Mouse (Mus musculus): ENCODE results near the gene Gaa.
"Not testable (repeated sequence)": the region's sequence is repeated elsewhere in the genome, so short reads cannot be mapped to it uniquely, and the experiment has no call there.

Gene Gaa

DNA sequence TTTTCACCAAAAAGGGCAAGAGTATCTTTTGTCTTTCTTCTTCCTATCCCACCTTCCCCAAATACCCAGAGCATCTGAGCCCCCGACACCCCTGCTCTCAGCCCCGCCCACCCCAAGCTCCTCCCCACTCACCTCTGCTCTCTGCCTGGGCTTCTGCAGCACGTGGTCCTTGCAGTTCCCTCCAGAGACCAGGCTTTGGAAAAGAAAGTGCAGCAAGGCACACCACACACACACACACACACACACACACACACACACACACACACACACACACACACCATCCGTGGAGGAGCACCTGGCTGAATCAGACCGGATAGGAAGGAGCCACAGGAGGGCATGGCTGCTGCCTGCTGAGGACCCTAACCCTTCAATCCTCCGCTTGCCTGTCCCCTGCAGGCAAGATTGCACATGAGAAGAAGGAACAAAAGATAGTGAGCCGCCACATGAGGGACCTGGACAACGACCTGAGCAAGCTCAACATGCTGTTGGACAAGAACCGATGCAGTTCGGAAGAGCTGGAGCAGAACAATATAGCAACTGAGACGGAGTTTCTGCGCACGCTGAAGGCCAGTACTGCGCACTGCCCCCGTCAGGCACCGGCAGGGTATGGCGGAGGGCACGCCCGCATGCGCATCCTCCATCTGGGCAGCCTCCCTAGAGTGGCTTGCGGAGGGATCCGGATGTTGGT lies 14.7 kb upstream of the Gaa start:
- no peak for DNase-seq (ENCODE audit: extremely low spot score, low read depth, low spot score)

DNA sequence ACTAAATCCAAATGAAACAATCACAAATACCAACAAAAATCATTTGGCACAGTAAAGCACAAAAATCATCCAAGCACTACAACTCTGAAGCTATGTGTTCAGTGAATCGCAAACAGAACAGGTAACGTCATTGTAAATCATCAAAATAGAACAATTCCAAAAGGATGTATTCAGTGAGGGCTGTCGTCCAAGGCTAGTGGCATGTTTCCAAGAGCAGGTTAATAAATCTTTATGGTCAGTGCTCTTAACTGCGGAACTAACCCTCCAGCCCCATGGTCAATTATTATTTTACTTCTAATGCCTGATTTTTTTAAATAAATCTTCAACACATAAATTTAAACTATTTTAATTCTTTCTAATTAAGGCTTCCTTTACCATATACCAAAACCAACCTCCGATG lies 11.1 kb upstream of the Gaa start:
- DNase-seq (ENCODE audit: extremely low spot score, low read depth, low spot score) = not testable (repeated sequence)

GRCm38 (mm10) chr11:119258216-119258571 lies 9.5 kb upstream of the Gaa start:
- no peak for DNase-seq (ENCODE audit: extremely low spot score, low read depth, low spot score)

DNA sequence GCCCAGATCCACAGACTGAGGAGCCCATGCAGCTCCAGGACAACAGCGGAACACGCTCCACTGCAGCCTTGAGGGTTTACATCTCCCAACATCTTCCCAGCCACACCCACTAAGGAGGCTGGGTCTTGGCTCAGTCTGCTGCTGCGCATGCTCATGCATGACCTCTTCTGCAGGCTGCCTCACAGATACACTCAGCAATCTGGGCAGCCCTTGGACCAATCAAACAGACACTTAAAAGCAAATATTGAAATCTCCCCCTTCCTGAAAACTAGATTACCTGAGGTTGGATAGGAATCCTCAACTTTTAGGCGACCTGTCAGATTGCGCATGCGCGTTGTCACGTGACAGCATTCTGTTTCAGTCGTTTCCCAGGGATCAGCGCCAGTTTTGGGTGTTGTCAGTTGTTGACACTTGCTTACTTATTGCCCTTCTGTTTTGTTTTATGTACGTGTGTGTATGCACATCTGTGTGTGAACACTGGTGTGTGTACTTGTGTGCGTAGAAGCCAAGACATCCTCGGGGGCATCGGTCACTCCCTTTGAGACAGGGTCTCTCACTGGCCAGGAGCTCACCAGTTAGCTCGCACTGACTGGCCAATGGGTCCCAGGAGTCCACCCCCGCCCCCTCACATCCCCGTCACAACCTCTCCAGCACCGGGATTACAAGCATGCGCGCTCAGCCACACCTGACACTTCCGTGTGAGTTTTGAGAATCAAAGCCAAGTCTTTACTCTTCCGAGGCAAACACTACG lies 8.9 kb upstream of the Gaa start:
- DNase-seq (ENCODE audit: extremely low spot score, low read depth, low spot score) = no peak

- no peak for DNase-seq (ENCODE audit: extremely low spot score, low read depth, low spot score)
These were observed 7.7 kb upstream of the Gaa start for GRCm38 (mm10) chr11:119259977-119260376.

GRCm38 (mm10) chr11:119264413-119264812 lies 3.3 kb upstream of the Gaa start:
- no peak for DNase-seq (ENCODE audit: extremely low spot score, low read depth, low spot score)

GRCm38 (mm10) chr11:119265811-119266210 lies 1.9 kb upstream of the Gaa start:
- no peak for DNase-seq (ENCODE audit: extremely low spot score, low read depth, low spot score)

- DNase-seq (ENCODE audit: extremely low spot score, low read depth, low spot score) = no peak
These were observed 429 bp upstream of the Gaa start for GRCm38 (mm10) chr11:119267241-119267674.

GRCm38 (mm10) chr11:119268557-119269195 lies 989 bp downstream of the Gaa start:
- no peak for DNase-seq (ENCODE audit: extremely low spot score, low read depth, low spot score)

DNA sequence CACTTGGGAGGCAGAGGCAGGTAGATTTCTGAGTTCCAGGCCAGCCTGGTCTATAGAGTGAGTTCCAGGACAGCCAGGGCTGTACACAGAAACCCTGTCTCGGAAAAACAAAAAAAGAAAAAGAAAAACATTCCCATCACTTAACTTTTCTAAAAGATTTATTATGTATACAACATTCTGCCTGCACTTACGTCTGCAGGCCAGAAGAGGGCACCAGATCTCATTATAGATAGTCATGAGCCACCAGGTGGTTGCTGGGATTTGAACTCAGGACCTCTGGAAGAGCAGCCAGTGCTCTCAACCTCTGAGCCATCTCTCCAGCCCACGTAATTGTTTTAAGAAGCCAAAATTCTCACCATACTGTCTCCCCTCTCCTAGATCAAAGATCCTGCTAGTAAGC lies 4.8 kb downstream of the Gaa start:
- DNase-seq (ENCODE audit: extremely low spot score, low read depth, low spot score) = not testable (repeated sequence)

- DNase-seq (ENCODE audit: extremely low spot score, low read depth, low spot score) = no peak
These were observed 5.7 kb downstream of the Gaa start for GRCm38 (mm10) chr11:119273186-119273930.

GRCm38 (mm10) chr11:119281030-119281429 lies 13.3 kb downstream of the Gaa start:
- DNase-seq (ENCODE audit: extremely low spot score, low read depth, low spot score) = no peak

DNA sequence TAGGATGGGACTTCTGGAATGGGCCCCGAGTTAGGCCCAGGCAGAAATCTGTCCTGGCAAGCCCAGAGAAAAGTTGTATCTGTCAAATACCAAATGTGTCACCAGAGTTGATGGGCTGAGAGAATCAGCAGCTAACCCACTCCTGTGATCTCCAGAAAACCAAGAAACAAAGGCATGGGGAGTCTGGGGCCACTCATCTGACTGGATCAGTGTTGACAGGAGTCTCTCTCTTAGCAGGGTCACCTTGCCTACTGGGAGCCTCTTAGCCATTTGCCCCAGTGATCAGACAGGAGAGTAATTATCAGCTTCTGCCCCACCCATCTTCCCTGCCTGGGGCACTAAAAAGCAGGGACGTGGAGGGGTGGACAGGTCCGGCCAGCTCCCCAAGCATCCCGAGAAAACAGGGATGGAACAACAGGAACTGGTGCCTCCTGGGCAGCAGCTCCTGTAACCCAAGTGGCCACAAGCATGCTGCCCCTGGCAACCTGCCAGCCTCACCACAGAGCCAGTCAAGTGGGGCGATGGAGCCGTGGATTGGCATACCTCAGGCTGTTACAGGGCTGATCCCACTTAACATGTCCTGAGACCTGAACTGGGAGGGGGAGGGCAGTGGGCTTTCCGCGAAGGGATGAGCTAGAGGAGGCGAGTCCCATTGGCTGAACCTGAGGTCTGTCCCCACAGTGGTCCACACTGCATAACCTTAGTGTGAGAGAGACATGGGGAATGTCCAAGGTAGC lies 18.3 kb downstream of the Gaa start:
- DNase-seq (ENCODE audit: extremely low spot score, low read depth, low spot score) = no peak

DNA sequence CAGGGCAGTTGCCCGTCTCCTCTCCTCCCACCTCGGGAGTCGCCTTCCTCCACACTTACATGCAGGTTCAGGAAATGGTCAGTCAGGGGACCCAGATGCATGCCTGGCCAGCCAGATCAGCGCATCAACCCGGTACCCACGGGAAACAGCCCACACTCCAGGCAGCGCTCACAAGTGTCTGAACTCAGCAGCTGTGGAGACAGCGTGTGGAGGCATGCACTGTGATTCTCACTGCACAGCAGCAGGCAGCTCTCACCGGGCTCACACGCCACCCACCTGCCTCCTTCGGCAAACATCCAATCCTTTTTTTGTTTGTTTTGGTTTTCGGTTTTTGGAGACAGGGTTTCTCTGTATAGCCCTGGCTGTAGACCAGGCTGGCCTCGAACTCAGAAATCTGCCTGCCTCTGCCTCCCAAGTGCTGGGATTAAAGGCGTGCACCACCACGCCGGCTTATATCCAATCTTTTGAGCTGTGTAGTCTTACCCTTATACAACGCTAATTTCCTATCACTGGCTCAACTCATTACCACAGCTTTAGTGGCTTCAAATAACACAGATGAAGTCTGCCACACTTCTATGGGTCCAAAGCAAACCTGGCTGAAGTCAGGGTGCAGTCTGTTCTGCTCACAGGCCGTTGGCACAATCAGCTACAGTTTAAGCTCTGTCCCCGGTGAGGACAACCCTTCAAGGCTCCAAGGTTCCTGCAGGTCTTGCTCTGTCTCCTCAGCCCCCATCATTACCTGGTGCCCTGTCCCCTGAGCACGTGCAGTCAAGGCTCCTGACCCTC lies 19.7 kb downstream of the Gaa start:
- DNase-seq (ENCODE audit: extremely low spot score, low read depth, low spot score) = no peak

DNA sequence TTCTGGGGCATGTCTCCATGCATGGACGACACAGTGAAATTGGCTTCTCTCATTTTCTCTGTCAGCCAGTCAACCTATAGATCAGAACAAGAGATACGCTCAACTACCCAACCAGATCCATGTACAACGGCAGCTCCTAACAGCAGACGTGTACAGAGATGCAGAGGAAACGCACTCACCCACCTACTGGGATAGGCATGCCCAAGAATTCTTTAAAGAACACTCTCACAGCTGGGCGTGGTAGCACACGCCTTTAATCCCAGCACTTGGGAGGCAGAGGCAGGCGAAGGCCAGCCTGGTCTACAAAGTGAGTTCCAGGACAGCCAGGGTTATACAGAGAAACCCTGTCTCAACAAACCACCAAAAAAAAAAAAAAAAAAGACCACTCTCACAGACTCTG lies 25.2 kb downstream of the Gaa start:
- DNase-seq (ENCODE audit: extremely low spot score, low read depth, low spot score) = not testable (repeated sequence)

DNA sequence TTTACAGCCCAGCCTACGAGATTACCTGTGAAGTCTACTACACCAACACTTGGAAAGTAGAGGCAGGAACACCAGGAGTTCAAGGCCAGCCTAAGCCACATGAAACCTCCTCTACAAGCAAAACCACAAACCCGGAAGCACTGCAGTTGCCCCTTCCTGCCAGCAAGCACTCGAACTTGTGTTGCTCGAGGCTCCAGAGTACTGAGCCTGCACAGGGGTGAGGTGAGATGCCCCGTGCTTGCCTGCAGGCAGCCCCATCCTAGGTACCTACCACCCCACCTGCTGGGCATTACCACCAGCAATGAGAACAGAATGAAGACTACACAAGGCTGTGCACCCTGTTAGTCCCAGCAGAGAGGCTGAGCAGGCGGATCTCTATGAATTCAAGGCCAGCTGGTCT lies 30.3 kb downstream of the Gaa start:
- no peak for DNase-seq (ENCODE audit: extremely low spot score, low read depth, low spot score)

DNA sequence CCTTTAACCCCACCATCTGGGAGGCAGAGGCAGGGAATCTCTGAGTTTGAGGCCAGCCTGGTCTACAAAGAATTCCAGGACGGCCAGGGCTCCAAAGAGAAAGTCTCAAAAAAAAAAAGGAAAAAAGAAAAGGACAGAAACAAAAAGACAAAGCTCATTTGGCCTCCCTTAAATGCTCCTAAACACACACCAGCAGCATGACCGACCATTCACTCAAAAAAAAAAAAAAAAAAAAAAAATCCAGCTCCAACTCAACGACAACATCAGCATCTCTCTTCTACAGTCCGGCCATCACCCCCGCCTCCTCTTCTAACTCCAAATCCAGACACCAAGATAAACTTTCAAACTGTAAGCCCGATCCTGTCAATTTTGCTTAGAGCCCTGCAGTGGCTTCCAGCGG lies 31.2 kb downstream of the Gaa start:
- DNase-seq (ENCODE audit: extremely low spot score, low read depth, low spot score) = no peak

GRCm38 (mm10) chr11:119299391-119300245 lies 31.9 kb downstream of the Gaa start, which contains the start of gene Eif4a3:
TSS of gene Eif4a3 (minus strand) at chr11:119300089.
- peak; percentile 94 for DNase-seq (ENCODE audit: extremely low spot score, low read depth, low spot score)
